Mouse (Mus musculus): ENCODE data around the gene Fam131b. TPM values are rescaled to one million over a fixed set of nuclear protein-coding genes. Genes with fewer than 3 reads are reported as not detected.

Gene Fam131b
- total RNA-seq, 1 experiment from 2014 or later: not detected

DNA sequence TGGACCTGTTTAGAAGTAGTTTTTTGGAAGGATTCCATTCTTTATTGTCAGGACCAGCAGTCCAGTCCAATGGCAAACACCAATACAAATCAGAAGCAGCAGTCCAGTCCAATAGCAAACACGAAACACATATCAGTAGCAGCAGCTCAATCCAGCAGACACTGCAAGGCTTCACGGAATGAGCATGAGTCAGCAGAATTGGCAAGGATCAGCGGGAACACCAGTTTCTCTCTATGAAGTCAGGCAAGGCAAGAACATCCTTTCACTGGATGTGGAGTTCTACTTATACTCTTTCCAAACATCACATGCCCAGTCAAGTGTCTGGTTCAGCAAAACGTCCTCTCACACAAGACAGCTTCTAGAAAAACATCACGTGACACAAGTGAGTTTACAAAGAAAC, 15.5 kb upstream of the Fam131b start:
- no peak for ATAC-seq (ENCODE audit: extremely low read depth, insufficient number of reproducible peaks, low FRiP score, poor library complexity, severe bottlenecking)

DNA sequence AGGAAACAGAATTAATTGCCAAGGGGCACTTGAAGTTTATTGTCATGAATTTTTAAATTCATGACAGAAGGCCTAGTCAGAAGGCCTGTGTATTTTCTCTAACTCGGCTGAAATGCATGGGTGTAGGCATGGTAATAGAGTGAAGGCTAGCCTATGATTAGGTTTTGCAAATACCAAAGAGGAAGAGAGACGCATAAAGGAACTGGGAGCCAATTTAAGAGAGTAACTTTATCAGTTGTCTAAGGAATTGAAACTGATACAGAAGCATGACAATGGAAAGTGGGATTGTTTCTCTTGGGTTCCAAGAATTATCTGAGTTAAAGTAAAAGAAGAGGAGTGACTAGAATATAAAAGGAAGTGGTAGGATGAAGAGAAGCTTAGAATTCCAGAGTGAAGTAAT, 14.7 kb upstream of the Fam131b start:
- no peak for ATAC-seq (ENCODE audit: extremely low read depth, insufficient number of reproducible peaks, low FRiP score, poor library complexity, severe bottlenecking)

DNA sequence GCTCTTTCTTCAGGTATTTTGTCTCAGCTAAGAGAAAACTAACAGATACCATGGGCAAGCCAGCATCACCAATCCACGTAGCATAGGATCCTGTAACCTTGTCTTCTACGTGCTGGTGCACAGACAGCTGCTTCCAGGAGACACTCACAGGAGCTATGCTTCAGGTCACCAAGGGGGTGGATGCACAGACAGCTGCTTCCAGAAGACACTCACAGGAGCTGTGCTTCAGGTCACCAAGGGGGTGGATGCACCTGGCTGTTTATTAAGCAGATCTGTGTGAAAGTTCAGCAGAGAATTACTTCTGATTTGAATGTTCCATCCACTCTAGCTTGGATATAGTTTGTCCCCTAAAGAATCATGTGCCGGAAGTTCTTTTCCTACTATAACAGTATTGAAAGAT, 6.5 kb upstream of the Fam131b start:
- ATAC-seq (ENCODE audit: extremely low read depth, insufficient number of reproducible peaks, low FRiP score, poor library complexity, severe bottlenecking): no peak

GRCm38 (mm10) chr6:42330216-42330615, 5.8 kb upstream of the Fam131b start:
- no peak for ATAC-seq (ENCODE audit: extremely low read depth, insufficient number of reproducible peaks, low FRiP score, poor library complexity, severe bottlenecking)

DNA sequence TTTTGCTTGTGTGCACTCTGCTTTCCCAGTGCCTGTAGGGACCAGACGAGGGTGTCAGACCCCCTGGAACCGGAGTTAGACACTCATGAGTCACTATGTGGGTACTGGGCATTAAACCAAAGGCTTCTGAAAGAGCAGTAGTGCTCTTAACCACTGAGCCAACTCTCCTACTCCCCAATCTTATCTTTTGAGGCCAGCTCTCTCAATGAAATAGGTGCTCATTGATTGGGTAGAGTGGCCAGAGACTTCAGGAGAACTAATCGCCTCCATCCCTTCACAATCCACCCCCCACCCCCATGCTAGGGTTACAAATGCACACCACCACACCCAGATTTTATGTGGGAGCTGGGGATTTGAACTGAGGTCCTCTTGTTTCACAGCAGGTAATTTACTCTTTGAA, 4.3 kb upstream of the Fam131b start:
- no peak for ATAC-seq (ENCODE audit: extremely low read depth, insufficient number of reproducible peaks, low FRiP score, poor library complexity, severe bottlenecking)

GRCm38 (mm10) chr6:42326509-42326908, 2.1 kb upstream of the Fam131b start:
- ATAC-seq (ENCODE audit: extremely low read depth, insufficient number of reproducible peaks, low FRiP score, poor library complexity, severe bottlenecking): no peak

GRCm38 (mm10) chr6:42325268-42325609, 796 bp upstream of the Fam131b start:
- ATAC-seq (ENCODE audit: extremely low read depth, insufficient number of reproducible peaks, low FRiP score, poor library complexity, severe bottlenecking): peak; percentile 82

GRCm38 (mm10) chr6:42324067-42324481, 369 bp downstream of the Fam131b start:
- no peak for ATAC-seq (ENCODE audit: extremely low read depth, insufficient number of reproducible peaks, low FRiP score, poor library complexity, severe bottlenecking)

DNA sequence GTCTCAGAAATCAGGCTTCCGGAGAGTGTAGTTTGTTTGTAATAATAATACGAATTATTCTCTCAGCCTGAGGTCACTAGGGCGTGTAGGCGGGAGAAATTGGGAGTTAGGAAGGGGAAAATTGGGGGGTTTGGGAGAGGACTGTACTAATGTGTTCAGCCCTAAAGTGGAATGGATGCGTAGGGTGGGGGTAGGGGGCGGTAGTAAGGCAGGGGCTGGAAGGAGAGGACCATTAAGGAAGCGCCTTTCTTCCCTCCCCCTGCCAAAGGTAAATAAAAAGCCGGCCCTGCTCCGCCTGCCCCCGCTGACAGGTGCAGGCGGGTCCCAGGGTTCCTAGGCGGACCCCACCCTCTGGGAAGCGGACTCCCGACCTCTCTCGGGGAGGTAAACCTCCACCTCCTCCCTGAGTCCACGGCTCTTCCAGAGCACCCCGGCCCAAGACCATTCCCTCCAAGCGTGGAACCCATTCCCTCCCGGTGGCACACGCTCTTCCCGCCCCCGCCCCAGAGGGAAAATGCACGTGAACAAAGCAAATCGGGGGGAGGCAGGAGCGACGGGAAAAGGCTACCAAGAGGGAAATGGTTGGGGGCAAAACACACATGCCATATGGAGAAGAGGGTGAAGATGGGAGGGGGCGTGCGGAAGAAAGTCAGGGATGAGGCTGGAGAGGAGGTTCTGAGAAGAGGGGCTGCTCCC, 924 bp downstream of the Fam131b start:
- ATAC-seq (ENCODE audit: extremely low read depth, insufficient number of reproducible peaks, low FRiP score, poor library complexity, severe bottlenecking): no peak

DNA sequence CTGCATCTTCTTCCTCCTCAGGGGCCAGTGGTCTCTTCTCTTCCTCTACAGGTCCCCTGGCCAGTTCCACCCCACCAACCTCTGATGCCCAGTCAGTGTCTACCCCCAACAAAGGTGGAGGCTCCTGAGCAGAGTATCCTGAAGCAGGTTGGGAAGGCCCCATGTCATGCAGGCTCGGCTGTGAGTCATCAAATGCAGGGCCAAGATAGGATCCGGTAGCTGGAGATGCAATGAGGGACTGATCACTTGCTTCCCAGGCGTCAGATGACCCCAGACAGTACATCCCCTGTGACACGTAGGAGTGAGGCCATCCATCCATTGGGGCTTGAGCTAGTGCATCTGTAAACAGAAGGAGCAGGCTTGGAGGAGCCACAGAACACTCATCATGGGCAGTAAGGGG, 6.2 kb downstream of the Fam131b start:
- ATAC-seq (ENCODE audit: extremely low read depth, insufficient number of reproducible peaks, low FRiP score, poor library complexity, severe bottlenecking): no peak

DNA sequence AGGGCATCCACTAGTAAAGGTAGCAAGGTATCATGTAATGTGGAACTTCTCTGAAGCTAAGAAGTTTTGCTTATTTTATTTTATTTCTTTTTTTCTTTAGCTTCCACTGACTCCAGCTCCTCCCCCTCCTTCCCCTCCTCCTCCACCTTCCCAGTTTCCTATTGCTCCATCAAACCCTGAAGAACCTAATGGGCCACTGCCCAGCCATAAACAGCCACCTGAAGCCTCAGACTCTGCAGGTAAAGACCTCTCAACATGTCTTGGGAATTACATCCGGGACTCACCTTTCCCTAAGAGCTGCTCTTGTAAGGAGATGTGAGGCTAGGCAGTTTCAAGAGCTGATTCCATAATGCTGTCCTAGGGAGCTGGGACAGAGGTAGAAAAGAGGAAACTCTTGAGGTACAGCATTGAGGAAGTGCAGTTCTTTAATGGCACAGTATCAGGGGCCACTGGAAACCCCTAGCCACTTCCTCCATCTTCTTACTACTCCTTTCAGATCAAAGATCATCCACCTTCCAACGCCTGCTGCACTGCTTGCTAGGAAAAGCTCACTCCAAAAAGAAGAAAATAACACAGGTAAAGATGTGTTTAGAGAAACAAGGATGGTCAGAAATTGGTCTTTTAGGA, 13.9 kb downstream of the Fam131b start:
- ATAC-seq (ENCODE audit: extremely low read depth, insufficient number of reproducible peaks, low FRiP score, poor library complexity, severe bottlenecking): peak; percentile 65; the same call in 1 of the 2 replicates

- no peak for ATAC-seq (ENCODE audit: extremely low read depth, insufficient number of reproducible peaks, low FRiP score, poor library complexity, severe bottlenecking)
These were observed 14.5 kb downstream of the Fam131b start for GRCm38 (mm10) chr6:42309816-42310378.

DNA sequence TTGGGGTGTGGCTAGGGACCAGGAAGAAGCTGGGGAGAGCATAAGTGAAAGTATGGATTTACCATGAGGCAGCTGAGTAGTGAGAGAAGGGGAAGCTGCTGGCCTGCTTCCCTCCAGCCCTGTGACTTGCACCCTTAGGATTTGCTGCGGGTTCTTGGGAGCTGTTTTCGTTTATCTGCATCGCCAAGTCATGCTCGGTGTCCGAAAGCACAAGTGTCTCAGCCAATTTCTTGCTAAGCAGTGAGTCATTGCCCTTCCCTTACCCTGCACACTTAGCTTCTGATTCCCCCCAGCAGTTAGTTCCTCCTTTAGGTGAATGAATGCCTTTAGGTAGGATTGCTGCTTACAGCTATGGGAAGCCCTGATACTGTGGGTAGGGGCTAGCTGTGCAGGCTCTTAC, 25.1 kb downstream of the Fam131b start:
- ATAC-seq (ENCODE audit: extremely low read depth, insufficient number of reproducible peaks, low FRiP score, poor library complexity, severe bottlenecking): 0 out of 2 replicates have a peak, but pooled peaks have one; percentile 23

DNA sequence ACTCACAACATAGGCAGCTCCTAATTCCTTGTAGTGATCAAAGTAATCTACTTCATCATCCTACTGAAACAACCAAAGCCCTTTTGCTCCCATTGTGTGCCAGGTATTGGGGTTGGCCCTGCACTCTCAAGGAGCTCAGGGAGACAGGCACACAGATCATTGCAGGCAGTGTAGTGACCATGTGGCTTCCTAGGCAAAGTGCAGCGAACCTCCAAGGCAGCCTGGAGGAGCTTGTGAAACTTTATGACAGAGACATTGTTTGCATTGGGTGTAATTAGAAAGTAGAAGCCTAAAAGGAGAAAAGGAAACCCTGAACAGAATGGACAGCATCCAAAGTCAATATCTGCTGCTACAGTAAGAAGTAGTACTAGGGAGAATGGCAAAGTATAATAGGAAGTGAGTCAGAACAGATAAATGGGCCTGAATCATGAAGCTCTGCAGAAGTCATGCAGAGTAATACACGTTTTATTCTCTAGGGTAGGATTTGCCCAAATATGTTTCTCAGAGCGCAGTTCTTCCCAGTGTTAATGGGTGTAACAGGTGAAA, 28.8 kb downstream of the Fam131b start:
- ATAC-seq (ENCODE audit: extremely low read depth, insufficient number of reproducible peaks, low FRiP score, poor library complexity, severe bottlenecking): no peak

- peak; percentile 86 for ATAC-seq (ENCODE audit: extremely low read depth, insufficient number of reproducible peaks, low FRiP score, poor library complexity, severe bottlenecking)
These were observed 31.1 kb downstream of the Fam131b start for GRCm38 (mm10) chr6:42293327-42293726.

GRCm38 (mm10) chr6:42287562-42287961, 36.9 kb downstream of the Fam131b start:
- no peak for ATAC-seq (ENCODE audit: extremely low read depth, insufficient number of reproducible peaks, low FRiP score, poor library complexity, severe bottlenecking)

GRCm38 (mm10) chr6:42286448-42286847, 38.0 kb downstream of the Fam131b start, which contains the start of gene Clcn1:
Gene Clcn1, plus strand, starts transcription at chr6:42286685.
- ATAC-seq (ENCODE audit: extremely low read depth, insufficient number of reproducible peaks, low FRiP score, poor library complexity, severe bottlenecking): no peak

DNA sequence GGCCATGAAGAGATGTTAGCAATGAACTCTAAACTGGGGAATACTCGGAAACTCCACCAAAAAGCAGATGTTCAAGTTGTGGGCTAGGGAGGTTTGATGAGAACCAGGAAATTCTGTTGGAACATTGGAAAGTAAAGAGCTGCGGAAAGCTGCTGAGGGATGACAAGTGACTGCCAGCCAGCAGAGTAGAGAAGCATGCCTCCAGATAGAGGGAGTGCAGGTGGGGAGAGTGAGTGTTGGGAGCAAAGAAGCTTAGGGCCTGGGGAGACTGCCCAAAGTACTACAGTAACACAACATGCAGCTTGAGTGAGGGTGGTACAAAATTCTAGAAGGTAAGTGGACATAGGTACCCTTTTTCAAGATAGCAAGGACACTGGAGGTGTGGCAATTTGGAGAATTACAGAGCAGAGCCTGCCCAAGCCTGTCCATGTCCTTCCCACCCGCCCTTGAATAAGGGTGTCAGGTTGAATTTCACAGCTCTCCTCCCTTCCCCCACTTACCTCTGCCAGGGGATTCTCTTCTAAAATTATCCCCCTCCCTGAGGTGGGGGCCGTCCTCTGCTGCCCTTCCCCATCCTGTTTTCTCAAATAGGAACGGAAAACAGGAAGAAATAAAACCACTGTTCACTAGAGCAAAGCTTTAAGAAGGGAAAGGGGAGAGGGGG, 41.4 kb downstream of the Fam131b start:
- ATAC-seq (ENCODE audit: extremely low read depth, insufficient number of reproducible peaks, low FRiP score, poor library complexity, severe bottlenecking): no peak

GRCm38 (mm10) chr6:42276151-42276550, 48.3 kb downstream of the Fam131b start:
- ATAC-seq (ENCODE audit: extremely low read depth, insufficient number of reproducible peaks, low FRiP score, poor library complexity, severe bottlenecking): no peak

DNA sequence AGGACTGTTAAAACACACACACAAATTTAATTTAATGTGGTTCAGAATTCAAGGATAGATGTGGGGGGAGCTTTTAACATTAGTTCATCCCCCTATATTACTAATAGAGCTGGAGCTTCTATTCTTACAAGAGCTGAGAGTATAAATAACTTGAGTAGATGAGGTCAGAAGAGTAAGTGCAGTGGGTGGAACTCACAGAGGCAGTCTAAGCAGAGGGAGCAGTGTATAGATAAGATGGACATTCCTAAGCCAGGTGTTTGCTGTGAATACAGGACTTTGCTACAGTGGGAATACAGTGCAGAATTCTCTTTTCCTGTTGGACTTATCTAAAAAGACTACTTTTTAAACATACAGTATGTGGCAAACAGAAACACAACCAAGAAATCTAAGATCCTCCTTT, 53.6 kb downstream of the Fam131b start:
- no peak for ATAC-seq (ENCODE audit: extremely low read depth, insufficient number of reproducible peaks, low FRiP score, poor library complexity, severe bottlenecking)

All from neutrophil, adult 5-6 weeks (primary cell).